Comparison of ENCODE assay signal across 18 mouse cellular contexts in the genomic region with DNA sequence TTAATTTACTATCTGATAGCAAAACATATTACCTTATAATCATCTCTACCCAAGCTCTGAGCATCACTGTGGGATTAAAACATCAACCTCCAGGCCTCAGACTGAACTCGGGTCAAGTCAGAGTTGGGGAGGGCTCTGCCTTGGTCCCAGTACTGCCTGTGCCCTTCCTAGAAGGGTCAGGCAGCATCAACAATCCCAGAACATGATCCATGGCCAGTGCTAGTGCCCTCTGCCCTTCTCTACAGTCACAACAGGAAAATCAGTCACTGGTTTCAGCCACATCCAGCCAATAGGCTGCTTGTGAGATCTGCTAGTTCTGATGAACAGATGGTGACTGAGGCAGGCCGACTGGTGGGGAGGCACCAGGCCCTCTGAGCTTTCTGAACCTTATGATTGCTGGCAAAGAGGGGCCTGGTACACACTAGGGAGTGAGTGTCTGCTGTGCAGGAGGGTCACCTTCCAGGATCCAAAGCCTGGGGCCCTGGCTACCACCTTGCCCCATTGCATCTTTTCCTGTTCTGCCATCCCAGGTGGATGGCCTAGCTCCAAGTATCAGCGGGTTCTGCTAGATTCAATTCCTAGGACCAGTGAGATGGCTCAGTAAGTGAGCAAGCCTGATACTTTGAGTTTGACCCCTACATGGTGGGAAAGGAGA.
DNase-seq lines count a peak whose midpoint lies in the region; ATAC-seq and TF ChIP-seq lines count a peak whose summit lies in the region.
"Had no signal": no experiment of that assay in that cellular context is flagged by ENCODE, and none has a peak within 500 bp of the region (broad histone marks: within the 10 kb centered on the region; RNA-seq: fewer than 3 reads in every experiment).

No protein-coding gene starts in this region.

- no peak overlapping the region for H3K4me3 ChIP-seq in hindbrain, postnatal 0 days (ENCODE audit: low read length)
- H3K4me3 ChIP-seq in hindbrain, embryonic 11.5 days (ENCODE audit: low read depth, low read length): no peak overlapping the region
- no peak overlapping the region for H3K4me3 ChIP-seq in embryonic facial prominence, embryonic 10.5 days
- H3K4me3 ChIP-seq: embryonic facial prominence, embryonic 12.5 days; heart, adult 2 months; midbrain, embryonic 15.5 days; neural tube, embryonic 12.5 days had no signal

- H3K4me1 ChIP-seq in hindbrain, postnatal 0 days (ENCODE audit: insufficient read depth, low read length): no peaks in the 10 kb centered on the region
- no peaks in the 10 kb centered on the region for H3K4me1 ChIP-seq in hindbrain, embryonic 11.5 days (replicated peaks; ENCODE audit: control insufficient read depth, insufficient read depth, low read length)
- H3K4me1 ChIP-seq in embryonic facial prominence, embryonic 10.5 days: peaks cover 18% of the 10 kb centered on the region
- H3K4me1 ChIP-seq: embryonic facial prominence, embryonic 12.5 days; midbrain, embryonic 15.5 days; neural tube, embryonic 12.5 days had no signal

- no peak for TF ChIP-seq CTCF in hindbrain, postnatal 0 days (IDR thresholded peaks at IDR 0.05; ENCODE audit: low read depth)

- H3K4me2 ChIP-seq in hindbrain, postnatal 0 days (ENCODE audit: low read depth, low read length): no peak overlapping the region
- no peak overlapping the region for H3K4me2 ChIP-seq in hindbrain, embryonic 11.5 days (replicated peaks; ENCODE audit: low read depth, low read length)
- H3K4me2 ChIP-seq: embryonic facial prominence, embryonic 12.5 days; midbrain, embryonic 15.5 days; neural tube, embryonic 12.5 days had no signal

- peak; percentile 42 for DNase-seq in hindbrain, postnatal 0 days (ENCODE audit: low spot score)
- no peak for DNase-seq in hindbrain, embryonic 11.5 days (ENCODE audit: low spot score)
- DNase-seq in brain, adult 2 months (ENCODE audit: low read depth, low spot score): peak; percentile 95
- peak; percentile 92 for DNase-seq in cerebellum, adult 9-10 months
- peak; percentile 21 for DNase-seq in embryonic facial prominence, embryonic 10.5 days (ENCODE audit: low spot score)
- DNase-seq in Muller cell, postnatal 12 days (ENCODE audit: inconsistent ontology term): no peak
- DNase-seq in left cerebral cortex, adult 9 months (ENCODE audit: low spot score in 2 of 2): no peak
- no peak for DNase-seq in heart, adult 9 months (ENCODE audit: low spot score in 2 of 2)
- DNase-seq: adrenal gland, adult 2 months; heart, adult 2 months; heart, postnatal 14 days; lung, postnatal 4 days; spleen, adult 18-20 months; thymus, postnatal 36 days had no signal

- H3K36me3 ChIP-seq in hindbrain, postnatal 0 days (ENCODE audit: insufficient read depth, low read length): no peaks in the 10 kb centered on the region
- no peaks in the 10 kb centered on the region for H3K36me3 ChIP-seq in hindbrain, embryonic 11.5 days (ENCODE audit: control insufficient read depth, insufficient read depth, low read length)
- H3K36me3 ChIP-seq in embryonic facial prominence, embryonic 10.5 days (replicated peaks): no peaks in the 10 kb centered on the region
- H3K36me3 ChIP-seq: embryonic facial prominence, embryonic 12.5 days; midbrain, embryonic 15.5 days; neural tube, embryonic 12.5 days had no signal

- 54% methylated on average over 3 of the region's 3 CpGs for WGBS in hindbrain, postnatal 0 days
- 65% methylated on average over 3 of the region's 3 CpGs for WGBS in hindbrain, embryonic 11.5 days
- 61% methylated on average over 3 of the region's 3 CpGs for WGBS in embryonic facial prominence, embryonic 10.5 days

- no peak overlapping the region for H3K9ac ChIP-seq in hindbrain, postnatal 0 days (replicated peaks; ENCODE audit: low read length)
- H3K9ac ChIP-seq in hindbrain, embryonic 11.5 days (ENCODE audit: low read depth, low read length): no peak overlapping the region
- H3K9ac ChIP-seq: embryonic facial prominence, embryonic 12.5 days; liver, embryonic 14.5 days; midbrain, embryonic 15.5 days; neural tube, embryonic 12.5 days had no signal

- H3K9me3 ChIP-seq in hindbrain, postnatal 0 days (ENCODE audit: low read length): 0 out of 2 replicates have a peak, but pooled peaks cover 2% of the 10 kb centered on the region
- no peaks in the 10 kb centered on the region for H3K9me3 ChIP-seq in hindbrain, embryonic 11.5 days (ENCODE audit: control insufficient read depth, low read length)
- H3K9me3 ChIP-seq in embryonic facial prominence, embryonic 10.5 days: no peaks in the 10 kb centered on the region
- H3K9me3 ChIP-seq: embryonic facial prominence, embryonic 12.5 days; midbrain, embryonic 15.5 days; neural tube, embryonic 12.5 days had no signal

- ATAC-seq in hindbrain, postnatal 0 days: 0 out of 2 replicates have a peak, but pooled peaks have one; percentile 43
- ATAC-seq in hindbrain, embryonic 11.5 days (ENCODE audit: low FRiP score): no peak
- ATAC-seq: midbrain, embryonic 15.5 days had no signal

- H3K27me3 ChIP-seq in hindbrain, postnatal 0 days (ENCODE audit: insufficient read depth, low read length): no peaks in the 10 kb centered on the region
- no peaks in the 10 kb centered on the region for H3K27me3 ChIP-seq in hindbrain, embryonic 11.5 days (ENCODE audit: control insufficient read depth, insufficient read depth, low read length)
- no peaks in the 10 kb centered on the region for H3K27me3 ChIP-seq in embryonic facial prominence, embryonic 10.5 days (replicated peaks; ENCODE audit: low read depth, poor library complexity, severe bottlenecking)
- H3K27me3 ChIP-seq: embryonic facial prominence, embryonic 12.5 days; midbrain, embryonic 15.5 days; neural tube, embryonic 12.5 days had no signal

- no peak overlapping the region for H3K27ac ChIP-seq in hindbrain, postnatal 0 days
- H3K27ac ChIP-seq in hindbrain, embryonic 11.5 days (ENCODE audit: low read depth, low read length): no peak overlapping the region
- H3K27ac ChIP-seq in embryonic facial prominence, embryonic 10.5 days (replicated peaks): peak overlapping the region; percentile 7; the same call in 1 of the 2 replicates
- H3K27ac ChIP-seq: embryonic facial prominence, embryonic 12.5 days; heart, adult 2 months; liver, embryonic 14.5 days; midbrain, embryonic 15.5 days; neural tube, embryonic 12.5 days had no signal

Comparison
In these comparisons a context has a peak if more than half of its experiments do, and no peak if none do; other contexts are left out.
1. DNase-seq: peak in hindbrain, postnatal 0 days (single experiment), brain, adult 2 months (single experiment), cerebellum, adult 9-10 months (single experiment) and embryonic facial prominence, embryonic 10.5 days (single experiment); none in hindbrain, embryonic 11.5 days (single experiment), Muller cell, postnatal 12 days (single experiment), left cerebral cortex, adult 9 months (0 of 2) and heart, adult 9 months (0 of 2).